Mouse (Mus musculus): Measurements from ENCODE around the gene Samd4b.
"Not testable (repeated sequence)": the region's sequence is repeated elsewhere in the genome, so short reads cannot be mapped to it uniquely, and the experiment has no call there.

DNA sequence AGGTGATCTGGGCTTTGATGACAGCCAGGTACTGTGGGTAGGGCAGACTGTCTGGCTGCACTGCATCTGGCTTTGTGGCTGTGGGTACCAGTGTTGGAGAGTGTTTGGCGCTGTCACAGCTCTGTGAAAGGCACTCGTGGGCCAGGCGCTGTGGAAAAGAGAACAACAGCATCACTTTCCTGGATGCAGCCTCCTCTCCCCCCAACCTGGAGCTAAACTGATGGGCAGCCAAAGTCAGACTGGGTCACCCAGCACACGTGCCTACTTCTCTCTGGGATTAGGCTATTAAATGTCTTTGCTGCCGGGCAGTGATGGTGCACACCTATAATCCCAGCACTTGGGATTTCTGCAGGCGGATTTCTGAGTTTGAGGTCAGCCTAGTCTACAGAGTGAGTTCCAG, 211.1 kb downstream of the Samd4b start:
- TF ChIP-seq GATA1, TAL1 (IDR thresholded peaks at IDR 0.05; ENCODE audit: low read length): not testable (repeated sequence)
